Mouse (Mus musculus) ES-Bruce4 (cell line): ENCODE results near the gene Olfr1023.

Experiments used
- CTCF ChIP-seq: IDR thresholded peaks from one replicate; pipeline ENCODE4 v1.8.1; 2011; ENCODE audit warnings: low read depth, low read length
- POLR2A ChIP-seq: IDR thresholded peaks from one replicate; pipeline ENCODE4 v1.8.1; 2011; ENCODE audit warnings: low read length; ENCODE audit not compliant: insufficient read depth

GRCm38 (mm10) chr2:85913197-85913596 is 27.8 kb downstream of the Olfr1023 start:
- TF ChIP-seq POLR2A (no peak), CTCF (no peak)
